Mouse (Mus musculus) E14TG2a.4 (cell line): ENCODE results near the gene Baz1b.

Experiments
- CTCF ChIP-seq: conservative IDR thresholded peaks from 2 replicates; pipeline ENCODE4 v1.5.1; 2014; ENCODE audit warnings: low read length
- NANOG ChIP-seq: IDR thresholded peaks from 2 replicates; pipeline ENCODE4 v1.6.1; 2014; ENCODE audit warnings: borderline replicate concordance, low read length, mixed read lengths

- TF ChIP-seq CTCF (no peak), NANOG (no peak)
These were observed 104.9 kb downstream of the Baz1b start for GRCm38 (mm10) chr5:135292001-135292400.
